Mouse (Mus musculus) embryonic facial prominence, embryonic 12.5 days (tissue): ENCODE measurements at regions not wholly inside any gene's neighbourhood (a gene's known extent, or its start where the extent isn't known, plus 50 kb on each side); places are given as distances from the start of the nearest gene placed in this dataset.
A peak's percentile ranks its signal among the peaks of the same experiment; 100 is the strongest.

ENCODE experiments used
- ATAC-seq: fragments of 200-750 bp; cut with Nextera tagmentation; 2 replicates; pipeline ENCODE4 v1.8.0; 2017; ENCODE audit not compliant: insufficient number of reproducible peaks, insufficient read depth, low FRiP score, low TSS enrichment
- H3K27ac ChIP-seq: fragments of 300-500 bp; sonication (generic); 2 replicates; pipeline ENCODE4 v1.5.1; 2016; ENCODE audit warnings: mild to moderate bottlenecking
- H3K27me3 ChIP-seq: fragments of 300-500 bp; sonication (generic); 2 replicates; pipeline ENCODE4 v1.6.1; 2016; ENCODE audit warnings: mild to moderate bottlenecking, moderate library complexity
- H3K36me3 ChIP-seq: fragments of 300-500 bp; sonication (generic); 2 replicates; pipeline ENCODE4 v1.6.1; 2016; ENCODE audit warnings: mild to moderate bottlenecking
- H3K4me1 ChIP-seq: fragments of 300-500 bp; sonication (generic); 2 replicates; pipeline ENCODE4 v1.6.1; 2016
- H3K4me2 ChIP-seq: fragments of 300-500 bp; sonication (generic); replicated peaks from 2 replicates; pipeline ENCODE4 v1.6.1; 2016; ENCODE audit warnings: mild to moderate bottlenecking, moderate library complexity
- H3K4me3 ChIP-seq: fragments of 300-500 bp; sonication (generic); 2 replicates; pipeline ENCODE4 v1.5.1; 2016; ENCODE audit warnings: mild to moderate bottlenecking
- H3K9ac ChIP-seq: fragments of 300-500 bp; sonication (generic); 2 replicates; pipeline ENCODE4 v1.6.1; 2016; ENCODE audit warnings: mild to moderate bottlenecking, moderate library complexity
- H3K9me3 ChIP-seq: fragments of 300-500 bp; sonication (generic); 2 replicates; pipeline ENCODE4 v1.6.1; 2016; ENCODE audit warnings: mild to moderate bottlenecking, moderate library complexity
- WGBS: fragments of 180-500 bp; shearing (Covaris S2); methylation state at CpG from one replicate; pipeline ENCODE4 v1.1.7; 2016; 5-methylcytosine and 5-hydroxymethylcytosine counted together

DNA sequence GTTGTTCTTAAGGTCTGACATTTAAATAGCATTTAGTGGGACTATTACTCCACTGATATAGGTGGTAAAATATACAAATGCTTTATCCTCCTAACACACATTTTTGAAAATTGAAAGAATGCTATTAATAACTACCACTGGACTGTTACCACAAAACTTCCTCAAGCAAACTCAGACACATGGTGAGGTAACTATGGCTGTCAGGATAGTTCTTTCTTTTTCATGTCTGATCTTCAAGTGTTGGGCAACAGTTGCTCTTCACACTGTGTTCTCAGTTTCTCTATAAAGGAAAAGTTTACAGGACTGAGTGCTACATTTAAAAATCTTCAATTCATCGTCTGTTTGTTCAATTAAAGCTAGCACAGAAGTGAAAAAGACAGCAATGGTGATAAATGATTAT, 326.0 kb downstream of the Arl4a start:
- Histone ChIP-seq H3K9me3 (no peaks in the 10 kb centered on the region), H3K9ac (no peak overlapping the region; the same call in 1 of the 2 replicates), H3K27me3 (no peaks in the 10 kb centered on the region), H3K4me1 (no peaks in the 10 kb centered on the region), H3K36me3 (no peaks in the 10 kb centered on the region), H3K27ac (no peak overlapping the region), H3K4me2 (no peak overlapping the region), H3K4me3 (no peak overlapping the region)
- WGBS: 74% methylated on average over 1 of the region's 1 CpGs
- ATAC-seq: no peak

GRCm38 (mm10) chr12:39709850-39710249, 328.0 kb downstream of the Arl4a start:
- ATAC-seq: no peak
- Histone ChIP-seq H3K4me1 (no peaks in the 10 kb centered on the region), H3K27ac (no peak overlapping the region), H3K27me3 (no peaks in the 10 kb centered on the region), H3K36me3 (no peaks in the 10 kb centered on the region), H3K9ac (no peak overlapping the region), H3K4me2 (no peak overlapping the region), H3K4me3 (no peak overlapping the region), H3K9me3 (no peaks in the 10 kb centered on the region)
- WGBS: 81% methylated on average over 5 of the region's 5 CpGs

GRCm38 (mm10) chr12:39697182-39697581, 340.6 kb downstream of the Arl4a start:
- Histone ChIP-seq H3K4me1 (no peaks in the 10 kb centered on the region), H3K36me3 (no peaks in the 10 kb centered on the region), H3K9ac (no peak overlapping the region), H3K4me2 (no peak overlapping the region), H3K4me3 (no peak overlapping the region), H3K9me3 (no peaks in the 10 kb centered on the region), H3K27me3 (no peaks in the 10 kb centered on the region), H3K27ac (no peak overlapping the region)
- no peak for ATAC-seq
- 44% methylated on average over 3 of the region's 3 CpGs for WGBS

- Histone ChIP-seq H3K36me3 (no peaks in the 10 kb centered on the region), H3K4me3 (no peak overlapping the region), H3K9ac (no peak overlapping the region), H3K27ac (no peak overlapping the region), H3K4me2 (no peak overlapping the region), H3K9me3 (no peaks in the 10 kb centered on the region), H3K27me3 (no peaks in the 10 kb centered on the region), H3K4me1 (no peaks in the 10 kb centered on the region)
- 75% methylated on average over 1 of the region's 1 CpGs for WGBS
- no peak for ATAC-seq
Observed at GRCm38 (mm10) chr12:39695322-39695721, 342.5 kb downstream of the Arl4a start.

GRCm38 (mm10) chr12:39692043-39692442, 345.8 kb downstream of the Arl4a start:
- Histone ChIP-seq H3K36me3 (no peaks in the 10 kb centered on the region), H3K4me1 (no peaks in the 10 kb centered on the region), H3K4me2 (no peak overlapping the region), H3K9me3 (no peaks in the 10 kb centered on the region), H3K9ac (no peak overlapping the region), H3K4me3 (no peak overlapping the region), H3K27ac (no peak overlapping the region), H3K27me3 (no peaks in the 10 kb centered on the region)
- WGBS: 80% methylated on average over 2 of the region's 2 CpGs
- no peak for ATAC-seq

DNA sequence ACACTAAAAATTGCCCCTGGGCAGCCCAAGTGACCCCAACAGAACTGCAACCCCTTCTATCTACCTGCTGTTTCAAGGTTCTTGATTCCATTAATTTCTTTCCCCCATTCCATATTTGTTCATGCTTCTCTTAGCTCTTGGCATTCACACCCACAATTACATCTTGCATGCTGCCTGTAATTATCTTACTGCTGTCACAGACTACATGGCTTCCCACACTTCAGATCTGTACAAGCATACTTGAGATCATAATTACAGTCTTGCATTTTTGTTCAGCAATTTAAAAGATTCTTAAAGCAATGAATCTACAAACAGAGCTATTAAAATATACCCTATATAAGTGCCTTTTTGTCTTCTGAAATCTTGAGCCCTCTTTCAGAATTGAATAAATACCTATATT, 352.4 kb downstream of the Arl4a start:
- Histone ChIP-seq H3K27ac (no peak overlapping the region), H3K4me2 (no peak overlapping the region), H3K4me1 (no peaks in the 10 kb centered on the region), H3K4me3 (no peak overlapping the region), H3K36me3 (no peaks in the 10 kb centered on the region), H3K9ac (no peak overlapping the region), H3K9me3 (no peaks in the 10 kb centered on the region), H3K27me3 (no peaks in the 10 kb centered on the region)
- ATAC-seq: no peak

- H3K9ac ChIP-seq: no peak overlapping the region
- no peaks in the 10 kb centered on the region for H3K4me1 ChIP-seq
- ATAC-seq: no peak
- no peak overlapping the region for H3K27ac ChIP-seq
- no peak overlapping the region for H3K4me3 ChIP-seq
- H3K4me2 ChIP-seq: no peak overlapping the region
- no peaks in the 10 kb centered on the region for H3K36me3 ChIP-seq
- WGBS: 78% methylated on average over 1 of the region's 1 CpGs
- no peaks in the 10 kb centered on the region for H3K9me3 ChIP-seq
- no peaks in the 10 kb centered on the region for H3K27me3 ChIP-seq
Observed at GRCm38 (mm10) chr12:39682121-39682520, 355.7 kb downstream of the Arl4a start.

DNA sequence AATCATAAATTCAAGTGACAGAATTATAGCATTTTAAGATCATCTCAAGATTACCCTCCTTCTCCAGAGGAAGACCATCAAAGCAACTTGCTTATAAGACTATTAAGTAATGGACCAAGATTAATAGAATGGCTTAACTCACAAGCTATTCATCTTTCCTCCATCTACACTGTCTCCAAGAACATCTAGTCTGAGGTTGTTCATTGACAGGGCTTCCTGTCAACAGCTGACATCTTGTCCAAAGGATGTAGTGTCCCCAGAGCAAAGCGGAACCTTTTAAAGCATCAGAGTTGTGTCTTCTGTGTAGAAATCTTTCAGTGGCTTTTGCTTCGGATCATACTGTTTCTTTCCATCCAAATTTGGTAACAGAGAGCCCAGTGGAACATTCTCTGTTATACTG, 362.2 kb downstream of the Arl4a start:
- H3K4me3 ChIP-seq: no peak overlapping the region
- 90% methylated on average over 2 of the region's 2 CpGs for WGBS
- H3K36me3 ChIP-seq: no peaks in the 10 kb centered on the region
- no peak overlapping the region for H3K4me2 ChIP-seq
- H3K4me1 ChIP-seq: no peaks in the 10 kb centered on the region
- no peaks in the 10 kb centered on the region for H3K27me3 ChIP-seq
- H3K9ac ChIP-seq: no peak overlapping the region
- no peak for ATAC-seq
- H3K27ac ChIP-seq: no peak overlapping the region
- no peaks in the 10 kb centered on the region for H3K9me3 ChIP-seq

DNA sequence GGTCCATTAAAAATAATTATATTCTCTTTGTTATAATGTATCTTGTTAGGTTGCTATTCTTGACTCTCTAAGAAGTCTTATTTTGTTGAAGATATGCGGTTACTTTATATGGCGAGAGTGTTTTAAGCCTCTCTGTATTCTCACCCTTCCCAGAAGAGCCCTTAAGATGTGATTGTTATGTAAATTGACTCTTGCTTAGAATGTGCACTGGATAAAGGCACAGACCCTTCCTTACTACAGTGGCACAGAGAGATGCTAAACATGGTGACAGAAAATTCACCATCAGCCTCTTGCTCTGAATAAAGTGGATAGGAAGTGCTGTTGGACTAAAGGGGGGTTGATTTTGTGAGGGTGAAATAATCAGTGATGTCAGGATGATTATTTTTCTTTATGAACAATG, 370.1 kb downstream of the Arl4a start:
- H3K4me2 ChIP-seq: no peak overlapping the region
- H3K27ac ChIP-seq: no peak overlapping the region
- no peaks in the 10 kb centered on the region for H3K4me1 ChIP-seq
- no peaks in the 10 kb centered on the region for H3K36me3 ChIP-seq
- no peaks in the 10 kb centered on the region for H3K27me3 ChIP-seq
- H3K4me3 ChIP-seq: no peak overlapping the region
- no peaks in the 10 kb centered on the region for H3K9me3 ChIP-seq
- no peak for ATAC-seq
- 78% methylated on average over 2 of the region's 2 CpGs for WGBS
- H3K9ac ChIP-seq: no peak overlapping the region

DNA sequence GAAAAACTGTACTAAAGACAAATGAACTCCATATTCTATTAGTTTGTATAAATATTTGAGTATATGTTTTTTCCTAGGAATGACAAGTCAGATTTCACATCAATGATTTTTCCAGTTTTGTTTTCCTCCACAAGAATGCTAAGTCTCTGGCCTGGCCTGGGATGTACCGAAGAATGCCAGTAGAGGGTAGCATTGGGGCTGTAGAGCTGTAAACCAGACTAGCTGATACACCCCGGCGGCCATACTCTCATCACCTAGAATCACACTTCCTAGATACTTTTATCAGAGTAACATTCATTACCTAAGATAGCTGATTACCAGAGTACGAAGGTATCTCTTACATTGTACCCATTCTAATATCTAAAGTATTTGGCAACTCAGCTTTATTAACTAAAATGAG, 372.4 kb downstream of the Arl4a start:
- no peaks in the 10 kb centered on the region for H3K9me3 ChIP-seq
- 19% methylated on average over 4 of the region's 4 CpGs for WGBS
- H3K27ac ChIP-seq: no peak overlapping the region
- no peaks in the 10 kb centered on the region for H3K27me3 ChIP-seq
- H3K36me3 ChIP-seq: no peaks in the 10 kb centered on the region
- ATAC-seq: peak; percentile 74; the same call in 1 of the 2 replicates
- H3K4me3 ChIP-seq: no peak overlapping the region
- H3K9ac ChIP-seq: no peak overlapping the region
- no peak overlapping the region for H3K4me2 ChIP-seq
- no peaks in the 10 kb centered on the region for H3K4me1 ChIP-seq

GRCm38 (mm10) chr12:39660420-39660819, 377.4 kb downstream of the Arl4a start:
- WGBS: 63% methylated on average over 4 of the region's 4 CpGs
- Histone ChIP-seq H3K4me2 (no peak overlapping the region), H3K36me3 (no peaks in the 10 kb centered on the region), H3K9ac (no peak overlapping the region), H3K4me3 (no peak overlapping the region), H3K27me3 (no peaks in the 10 kb centered on the region), H3K9me3 (no peaks in the 10 kb centered on the region), H3K27ac (no peak overlapping the region), H3K4me1 (no peaks in the 10 kb centered on the region)
- ATAC-seq: no peak

GRCm38 (mm10) chr12:39656606-39657005, 381.2 kb downstream of the Arl4a start:
- no peaks in the 10 kb centered on the region for H3K36me3 ChIP-seq
- no peak overlapping the region for H3K27ac ChIP-seq
- H3K4me1 ChIP-seq: no peaks in the 10 kb centered on the region
- no peak overlapping the region for H3K4me2 ChIP-seq
- ATAC-seq: no peak
- no peaks in the 10 kb centered on the region for H3K9me3 ChIP-seq
- H3K4me3 ChIP-seq: no peak overlapping the region
- H3K9ac ChIP-seq: no peak overlapping the region
- H3K27me3 ChIP-seq: no peaks in the 10 kb centered on the region

DNA sequence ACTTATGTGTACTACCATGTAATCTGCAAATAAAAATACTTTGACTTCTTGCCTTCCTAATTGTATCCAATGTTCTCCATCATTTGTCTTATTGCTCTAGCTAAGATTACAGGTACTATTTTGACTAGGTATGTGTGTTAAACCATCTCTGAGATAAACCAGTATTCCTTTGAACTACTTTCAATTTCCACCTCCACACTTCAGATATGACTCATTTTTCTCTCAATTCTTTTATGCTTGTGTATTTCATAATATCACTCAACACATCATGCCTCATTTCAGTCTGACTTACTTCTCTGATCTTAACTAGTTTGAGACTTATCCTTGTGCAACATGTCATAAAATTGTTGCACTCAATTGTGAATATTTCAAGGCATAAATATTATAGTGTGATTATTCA, 388.9 kb downstream of the Arl4a start:
- Histone ChIP-seq H3K27me3 (no peaks in the 10 kb centered on the region), H3K9me3 (no peaks in the 10 kb centered on the region), H3K4me2 (no peak overlapping the region), H3K36me3 (no peaks in the 10 kb centered on the region), H3K4me3 (no peak overlapping the region), H3K27ac (no peak overlapping the region), H3K4me1 (no peaks in the 10 kb centered on the region), H3K9ac (no peak overlapping the region)
- ATAC-seq: no peak
